Mouse (Mus musculus): ENCODE measurements around the gene Dnajc24. TPM values are rescaled to one million over a fixed set of nuclear protein-coding genes. Genes with fewer than 3 reads are reported as not detected.

The Dnajc24 gene
- polyA plus RNA-seq (2015; fragmentation: Nextera tagmentation; extraction: Ambion mirVana) = 11.0 and 14.9 TPM in 2 replicates

DNA sequence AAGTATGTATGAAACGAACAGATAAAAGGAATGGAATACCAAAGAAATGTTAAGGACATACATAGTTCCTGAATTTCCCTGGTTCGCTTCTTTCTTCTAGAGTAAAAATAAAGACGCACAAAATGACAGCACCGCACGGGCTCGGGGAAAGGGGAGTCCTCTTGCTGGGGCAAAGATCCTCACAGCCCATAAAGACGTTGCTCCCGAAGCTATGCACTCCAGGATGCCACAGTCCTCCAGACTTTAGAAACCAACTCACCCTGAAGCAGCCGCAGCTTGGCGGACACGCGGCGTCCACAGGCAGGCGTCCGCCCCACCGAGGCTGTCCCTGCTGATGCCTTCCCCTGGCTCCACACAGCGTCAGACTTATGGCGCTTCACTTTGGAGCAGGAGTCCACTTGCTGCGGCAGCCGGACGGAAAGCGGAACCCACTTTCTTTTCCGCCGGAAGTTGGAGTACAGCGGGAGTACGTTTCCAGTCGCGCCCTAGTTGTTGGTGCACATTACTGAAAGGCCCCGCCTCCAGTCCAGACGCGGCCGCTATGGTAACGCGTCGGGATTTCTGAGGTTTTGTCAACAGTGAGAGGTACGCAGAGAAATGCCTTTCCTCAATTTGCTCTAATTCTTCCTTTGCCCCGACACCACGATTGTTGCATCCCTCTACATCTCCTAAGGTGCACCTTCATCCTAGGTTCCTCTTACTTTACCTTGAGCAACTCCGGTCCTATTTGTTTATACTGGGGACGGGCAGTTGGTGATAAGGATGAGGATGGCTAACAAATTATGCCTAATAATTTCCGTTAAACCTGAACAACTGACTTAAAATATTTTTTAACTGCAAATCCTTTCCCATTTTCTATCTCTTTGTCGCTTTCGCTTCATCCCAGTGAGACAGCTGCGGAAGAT is at the start of gene Dnajc24:
Gene Dnajc24, minus strand, starts transcription at position 715 of the 905 bp plus-strand sequence.
- peak within 1 kb of the TSS; percentile 83 for H3K9ac ChIP-seq (ENCODE audit: low read depth, low read length)
- ATAC-seq (ENCODE audit: low read depth) = peak; percentile 96
- no peaks in the 10 kb centered on the region for H3K36me3 ChIP-seq (ENCODE audit: control insufficient read depth, insufficient read depth)
- no peaks in the 10 kb centered on the region for H3K4me1 ChIP-seq (ENCODE audit: control insufficient read depth, low read depth, low read length)
- H3K27ac ChIP-seq (ENCODE audit: low read length) = peak within 1 kb of the TSS; percentile 47
- peak within 1 kb of the TSS; percentile 71 for H3K4me2 ChIP-seq (ENCODE audit: low read depth, low read length)
- peak within 1 kb of the TSS; percentile 79 for H3K4me3 ChIP-seq (ENCODE audit: low read depth, low read length)
- no peaks in the 10 kb centered on the region for H3K27me3 ChIP-seq (ENCODE audit: control insufficient read depth, insufficient read depth, low read depth, low read length)
- 2% methylated on average over 44 of the region's 44 CpGs for WGBS (ENCODE audit: insufficient replicate concordance)
- no peaks in the 10 kb centered on the region for H3K9me3 ChIP-seq (replicated peaks; ENCODE audit: control insufficient read depth, low read length)

DNA sequence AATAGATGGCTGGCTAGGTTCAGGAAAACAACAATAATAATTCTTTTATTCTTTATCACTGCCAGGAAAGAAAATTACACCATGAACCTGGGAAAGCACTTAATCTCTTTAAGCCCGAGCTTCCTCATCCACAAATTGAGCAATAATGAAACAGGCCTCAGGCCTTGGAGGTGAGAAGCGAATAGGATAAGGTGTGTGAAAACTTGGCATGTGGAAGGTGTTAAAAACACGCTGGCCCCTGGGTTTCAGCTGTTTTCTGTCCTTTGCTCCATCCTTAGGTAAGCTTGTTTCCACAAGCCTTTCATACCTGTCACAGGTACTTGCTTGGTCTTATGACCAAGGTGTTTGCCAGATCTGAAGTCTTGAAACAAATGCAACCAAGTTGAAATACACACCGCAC is 43.3 kb upstream of the Dnajc24 start:
- no peak overlapping the region for H3K9ac ChIP-seq (ENCODE audit: low read depth, low read length)
- 59% methylated on average over 4 of the region's 4 CpGs for WGBS (ENCODE audit: insufficient replicate concordance)
- no peak for ATAC-seq (ENCODE audit: low read depth)

DNA sequence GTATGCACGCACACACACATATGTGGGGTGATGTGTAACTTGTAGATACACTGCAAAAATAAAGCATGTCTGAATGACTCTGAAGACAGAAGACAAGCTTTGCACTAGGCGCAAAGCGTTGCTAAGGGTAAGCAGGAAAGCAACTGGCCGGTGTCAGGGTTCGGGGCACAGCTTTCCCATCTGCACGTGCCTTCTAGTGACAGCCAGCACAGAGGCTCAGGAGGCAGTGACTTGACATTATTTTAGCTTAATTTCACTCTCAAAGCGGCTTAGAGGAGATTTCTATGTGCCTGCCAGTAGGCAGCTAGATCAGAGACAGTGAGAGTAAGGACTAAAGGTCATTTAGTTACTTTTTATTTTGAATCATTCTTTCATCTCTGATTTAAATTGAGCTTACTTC is 39.1 kb upstream of the Dnajc24 start:
- 61% methylated on average over 7 of the region's 7 CpGs for WGBS (ENCODE audit: insufficient replicate concordance)
- Histone ChIP-seq H3K4me3 (ENCODE audit: low read depth, low read length) (no peak overlapping the region), H3K27me3 (ENCODE audit: control insufficient read depth, insufficient read depth, low read depth, low read length) (no peaks in the 10 kb centered on the region), H3K9ac (ENCODE audit: low read depth, low read length) (no peak overlapping the region), H3K4me1 (ENCODE audit: control insufficient read depth, low read depth, low read length) (no peaks in the 10 kb centered on the region), H3K9me3 (replicated peaks; ENCODE audit: control insufficient read depth, low read length) (no peaks in the 10 kb centered on the region), H3K27ac (ENCODE audit: low read length) (no peak overlapping the region), H3K4me2 (ENCODE audit: low read depth, low read length) (no peak overlapping the region), H3K36me3 (ENCODE audit: control insufficient read depth, insufficient read depth) (no peaks in the 10 kb centered on the region)
- no peak for ATAC-seq (ENCODE audit: low read depth)

More for the DNA sequence above, 43.3 kb upstream of the Dnajc24 start:
- Histone ChIP-seq H3K27ac (ENCODE audit: low read length) (no peak overlapping the region), H3K4me2 (ENCODE audit: low read depth, low read length) (no peak overlapping the region), H3K4me1 (ENCODE audit: control insufficient read depth, low read depth, low read length) (no peaks in the 10 kb centered on the region), H3K4me3 (ENCODE audit: low read depth, low read length) (no peak overlapping the region), H3K36me3 (ENCODE audit: control insufficient read depth, insufficient read depth) (no peaks in the 10 kb centered on the region), H3K27me3 (ENCODE audit: control insufficient read depth, insufficient read depth, low read depth, low read length) (no peaks in the 10 kb centered on the region), H3K9me3 (replicated peaks; ENCODE audit: control insufficient read depth, low read length) (no peaks in the 10 kb centered on the region)

DNA sequence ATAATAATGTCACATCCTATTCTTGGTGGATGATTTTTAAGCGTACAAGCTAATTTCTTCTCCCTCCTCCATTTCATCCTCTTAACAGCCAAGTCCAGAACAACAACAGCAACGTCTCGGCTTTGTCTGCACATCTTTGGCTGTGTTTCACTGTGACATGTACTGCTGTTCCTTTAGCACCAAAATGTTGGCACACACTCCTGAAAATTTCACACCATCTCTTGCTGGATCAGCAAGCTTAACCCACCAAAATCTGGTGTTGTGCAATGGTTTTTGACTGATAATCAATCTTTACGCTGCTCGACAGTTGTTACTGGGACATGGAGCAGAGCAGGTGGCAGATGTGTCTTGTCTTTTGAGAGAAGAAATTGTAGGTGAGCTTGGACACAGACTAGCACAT is 38.6 kb upstream of the Dnajc24 start:
- H3K4me2 ChIP-seq (ENCODE audit: low read depth, low read length) = no peak overlapping the region
- no peak for ATAC-seq (ENCODE audit: low read depth)
- H3K27ac ChIP-seq (ENCODE audit: low read length) = no peak overlapping the region
- 73% methylated on average over 5 of the region's 5 CpGs for WGBS (ENCODE audit: insufficient replicate concordance)
- no peaks in the 10 kb centered on the region for H3K9me3 ChIP-seq (replicated peaks; ENCODE audit: control insufficient read depth, low read length)
- H3K36me3 ChIP-seq (ENCODE audit: control insufficient read depth, insufficient read depth) = no peaks in the 10 kb centered on the region
- no peaks in the 10 kb centered on the region for H3K27me3 ChIP-seq (ENCODE audit: control insufficient read depth, insufficient read depth, low read depth, low read length)
- H3K4me3 ChIP-seq (ENCODE audit: low read depth, low read length) = no peak overlapping the region
- no peak overlapping the region for H3K9ac ChIP-seq (ENCODE audit: low read depth, low read length)
- H3K4me1 ChIP-seq (ENCODE audit: control insufficient read depth, low read depth, low read length) = no peaks in the 10 kb centered on the region

DNA sequence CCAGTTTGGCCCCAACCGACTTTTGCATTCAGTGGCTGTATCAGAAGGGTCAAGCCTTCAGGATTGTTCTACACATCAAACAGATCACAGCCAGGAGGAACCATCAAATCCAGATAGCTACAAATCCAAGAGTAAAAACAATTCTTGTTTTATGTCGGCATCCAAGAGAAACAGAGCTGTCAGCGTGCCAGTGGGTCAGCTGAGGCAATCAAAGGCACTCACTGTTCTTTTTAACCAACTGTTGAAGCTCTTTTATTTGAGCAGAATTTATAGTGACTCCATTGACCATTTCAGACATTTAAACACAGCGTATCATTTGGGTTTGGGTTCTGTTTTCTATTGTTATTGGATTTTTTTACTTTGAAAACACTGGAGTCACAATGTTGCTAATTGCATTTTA is 34.9 kb upstream of the Dnajc24 start:
- Histone ChIP-seq H3K27ac (ENCODE audit: low read length) (no peak overlapping the region), H3K27me3 (ENCODE audit: control insufficient read depth, insufficient read depth, low read depth, low read length) (no peaks in the 10 kb centered on the region), H3K4me2 (ENCODE audit: low read depth, low read length) (no peak overlapping the region), H3K9me3 (replicated peaks; ENCODE audit: control insufficient read depth, low read length) (no peaks in the 10 kb centered on the region), H3K9ac (ENCODE audit: low read depth, low read length) (no peak overlapping the region), H3K4me1 (ENCODE audit: control insufficient read depth, low read depth, low read length) (no peaks in the 10 kb centered on the region), H3K4me3 (ENCODE audit: low read depth, low read length) (no peak overlapping the region), H3K36me3 (ENCODE audit: control insufficient read depth, insufficient read depth) (no peaks in the 10 kb centered on the region)
- ATAC-seq (ENCODE audit: low read depth) = no peak
- WGBS (ENCODE audit: insufficient replicate concordance) = 61% methylated on average over 4 of the region's 4 CpGs

DNA sequence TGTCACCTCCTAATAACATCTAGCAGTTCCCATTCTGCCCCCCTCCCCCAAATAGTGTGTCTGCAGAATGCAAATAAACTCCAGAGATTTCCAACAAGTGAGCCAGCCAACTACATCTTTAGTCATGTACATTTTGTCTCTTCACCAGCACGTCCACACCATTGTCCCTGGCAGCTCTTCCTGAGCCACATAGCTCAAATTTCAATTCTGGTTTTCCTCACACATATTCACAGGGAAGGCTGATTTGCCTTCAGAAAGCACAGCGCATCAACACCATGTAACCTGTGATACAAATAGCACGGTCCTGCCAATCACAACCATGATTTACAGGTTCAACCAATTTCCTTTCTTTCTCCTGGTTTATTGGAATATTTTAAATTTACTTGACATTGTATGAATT is 21.5 kb upstream of the Dnajc24 start:
- Histone ChIP-seq H3K36me3 (ENCODE audit: control insufficient read depth, insufficient read depth) (no peaks in the 10 kb centered on the region), H3K9me3 (replicated peaks; ENCODE audit: control insufficient read depth, low read length) (no peaks in the 10 kb centered on the region), H3K27me3 (ENCODE audit: control insufficient read depth, insufficient read depth, low read depth, low read length) (no peaks in the 10 kb centered on the region), H3K4me1 (ENCODE audit: control insufficient read depth, low read depth, low read length) (no peaks in the 10 kb centered on the region), H3K4me2 (ENCODE audit: low read depth, low read length) (no peak overlapping the region), H3K9ac (ENCODE audit: low read depth, low read length) (no peak overlapping the region), H3K27ac (ENCODE audit: low read length) (no peak overlapping the region), H3K4me3 (ENCODE audit: low read depth, low read length) (no peak overlapping the region)
- no peak for ATAC-seq (ENCODE audit: low read depth)
- WGBS (ENCODE audit: insufficient replicate concordance) = 65% methylated on average over 3 of the region's 3 CpGs

DNA sequence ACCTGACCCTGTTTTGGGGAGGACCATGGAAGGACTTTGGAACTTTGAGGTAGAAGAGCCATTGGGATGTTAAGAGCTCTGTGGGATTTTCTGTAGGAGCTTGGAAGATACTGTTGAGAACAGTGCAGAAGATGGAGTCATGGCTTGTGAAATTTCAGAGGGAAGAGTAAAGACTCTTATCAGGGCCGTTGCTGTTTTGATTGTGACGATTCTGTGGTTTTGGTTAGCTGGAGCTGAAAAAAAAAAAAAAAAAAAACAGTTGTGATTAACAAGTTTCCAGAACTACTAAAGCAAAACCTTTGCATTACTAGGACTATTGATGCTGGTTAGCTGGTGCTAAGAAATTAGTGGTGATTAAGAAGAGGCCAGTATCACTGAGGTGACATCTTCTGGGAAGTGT is 5.1 kb upstream of the Dnajc24 start:
- no peak for ATAC-seq (ENCODE audit: low read depth)
- Histone ChIP-seq H3K27ac (ENCODE audit: low read length) (no peak overlapping the region), H3K4me1 (ENCODE audit: control insufficient read depth, low read depth, low read length) (no peaks in the 10 kb centered on the region), H3K9me3 (replicated peaks; ENCODE audit: control insufficient read depth, low read length) (no peaks in the 10 kb centered on the region), H3K4me2 (ENCODE audit: low read depth, low read length) (no peak overlapping the region), H3K27me3 (ENCODE audit: control insufficient read depth, insufficient read depth, low read depth, low read length) (no peaks in the 10 kb centered on the region; the same call in 1 of the 2 replicates), H3K36me3 (ENCODE audit: control insufficient read depth, insufficient read depth) (no peaks in the 10 kb centered on the region), H3K4me3 (ENCODE audit: low read depth, low read length) (no peak overlapping the region), H3K9ac (ENCODE audit: low read depth, low read length) (no peak overlapping the region)
- WGBS (ENCODE audit: insufficient replicate concordance) = 25% methylated on average over 2 of the region's 2 CpGs

DNA sequence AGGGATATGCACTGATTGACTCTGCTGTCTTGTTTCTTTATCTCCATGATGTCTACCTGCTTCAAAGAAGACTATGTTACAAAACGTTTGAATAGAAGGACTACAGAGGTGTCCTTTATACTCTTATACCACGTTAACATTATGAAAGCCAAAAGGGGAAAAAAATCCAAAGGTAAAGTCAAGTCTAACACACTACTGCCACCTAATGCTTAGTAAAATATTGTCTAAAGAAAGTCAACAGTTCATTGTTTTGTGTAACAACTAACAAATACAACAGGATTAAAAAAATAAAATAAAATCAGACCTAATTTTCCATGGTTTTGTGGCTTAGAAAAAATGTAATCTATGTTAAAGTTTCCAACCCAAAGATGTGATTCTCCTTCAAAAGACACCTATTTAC is 15.3 kb downstream of the Dnajc24 start:
- no peak overlapping the region for H3K4me2 ChIP-seq (ENCODE audit: low read depth, low read length)
- WGBS (ENCODE audit: insufficient replicate concordance) = 27% methylated on average over 2 of the region's 2 CpGs
- H3K9me3 ChIP-seq (replicated peaks; ENCODE audit: control insufficient read depth, low read length) = no peaks in the 10 kb centered on the region
- H3K9ac ChIP-seq (ENCODE audit: low read depth, low read length) = no peak overlapping the region
- H3K27ac ChIP-seq (ENCODE audit: low read length) = no peak overlapping the region
- H3K4me3 ChIP-seq (ENCODE audit: low read depth, low read length) = no peak overlapping the region
- H3K36me3 ChIP-seq (ENCODE audit: control insufficient read depth, insufficient read depth) = no peaks in the 10 kb centered on the region
- no peak for ATAC-seq (ENCODE audit: low read depth)
- H3K4me1 ChIP-seq (ENCODE audit: control insufficient read depth, low read depth, low read length) = no peaks in the 10 kb centered on the region
- no peaks in the 10 kb centered on the region for H3K27me3 ChIP-seq (ENCODE audit: control insufficient read depth, insufficient read depth, low read depth, low read length)

DNA sequence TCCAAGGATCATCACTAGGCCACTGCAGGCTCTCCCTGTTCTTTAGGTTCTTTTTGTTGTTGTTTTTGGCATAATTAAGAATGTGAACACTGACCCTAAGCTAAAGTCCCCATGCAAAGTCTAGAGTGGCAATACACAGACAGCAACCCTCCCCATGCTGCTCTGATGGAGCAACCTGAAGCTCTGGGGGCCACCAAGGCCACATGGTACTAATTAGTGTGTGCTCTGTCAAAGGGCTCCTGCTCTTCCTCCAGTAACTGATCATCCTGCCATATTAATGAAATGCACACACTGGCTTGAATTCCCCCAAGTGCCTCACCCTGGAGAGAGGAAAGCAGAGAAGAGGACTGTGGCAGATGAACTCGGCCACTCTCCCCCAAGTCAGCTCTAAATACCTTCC is 16.2 kb downstream of the Dnajc24 start:
- Histone ChIP-seq H3K4me2 (ENCODE audit: low read depth, low read length) (no peak overlapping the region), H3K4me3 (ENCODE audit: low read depth, low read length) (no peak overlapping the region), H3K9ac (ENCODE audit: low read depth, low read length) (no peak overlapping the region), H3K27me3 (ENCODE audit: control insufficient read depth, insufficient read depth, low read depth, low read length) (no peaks in the 10 kb centered on the region), H3K27ac (ENCODE audit: low read length) (no peak overlapping the region), H3K36me3 (ENCODE audit: control insufficient read depth, insufficient read depth) (no peaks in the 10 kb centered on the region), H3K9me3 (replicated peaks; ENCODE audit: control insufficient read depth, low read length) (no peaks in the 10 kb centered on the region), H3K4me1 (ENCODE audit: control insufficient read depth, low read depth, low read length) (no peaks in the 10 kb centered on the region)
- ATAC-seq (ENCODE audit: low read depth) = no peak
- WGBS (ENCODE audit: insufficient replicate concordance) = 52% methylated on average over 1 of the region's 1 CpGs

Measured in liver, embryonic 16.5 days (tissue).